Mouse (Mus musculus) liver, embryonic 16.5 days (tissue): ENCODE data around the gene Adamts2. TPM values are rescaled to one million over a fixed set of nuclear protein-coding genes. Genes with fewer than 3 reads are reported as not detected.

Experiments used
- ATAC-seq: fragments of 200-750 bp; cut with Nextera tagmentation; 2 replicates; pipeline ENCODE4 v1.8.0; 2017; ENCODE audit warnings: low read depth, mild to moderate bottlenecking, moderate number of reproducible peaks, moderate library complexity
- H3K27ac ChIP-seq: fragments of 300-500 bp; sonication (generic); 2 replicates; pipeline ENCODE4 v1.5.1; 2014; ENCODE audit warnings: mild to moderate bottlenecking, low read length
- H3K27me3 ChIP-seq: fragments of 300-500 bp; sonication (generic); 2 replicates; pipeline ENCODE4 v1.6.1; 2014; ENCODE audit warnings: low read depth, low read length, mixed read lengths; ENCODE audit not compliant: control insufficient read depth, insufficient read depth
- H3K36me3 ChIP-seq: fragments of 300-500 bp; sonication (generic); 2 replicates; pipeline ENCODE4 v1.6.1; 2014; ENCODE audit warnings: mild to moderate bottlenecking; ENCODE audit not compliant: control insufficient read depth, insufficient read depth
- H3K4me1 ChIP-seq: fragments of 300-500 bp; sonication (generic); 2 replicates; pipeline ENCODE4 v1.6.1; 2014; ENCODE audit warnings: low read depth, low read length, mixed read lengths; ENCODE audit not compliant: control insufficient read depth
- H3K4me2 ChIP-seq: fragments of 300-500 bp; sonication (generic); 2 replicates; pipeline ENCODE4 v1.6.1; 2014; ENCODE audit warnings: low read depth, low read length, mixed read lengths
- H3K4me3 ChIP-seq: fragments of 300-500 bp; sonication (generic); 2 replicates; pipeline ENCODE4 v1.5.1; 2014; ENCODE audit warnings: low read depth, mild to moderate bottlenecking, low read length
- H3K9ac ChIP-seq: fragments of 300-500 bp; sonication (generic); 2 replicates; pipeline ENCODE4 v1.6.1; 2014; ENCODE audit warnings: low read depth, low read length
- H3K9me3 ChIP-seq: fragments of 300-500 bp; sonication (generic); replicated peaks from 2 replicates; pipeline ENCODE4 v1.6.1; 2016; ENCODE audit warnings: low read length; ENCODE audit not compliant: control insufficient read depth
- WGBS: fragments of 180-500 bp; shearing (Covaris S2); extraction: QIAGEN DNeasy Blood & Tissue Kit; methylation state at CpG from one replicate; pipeline ENCODE4 v1.1.7; 2014; ENCODE audit not compliant: insufficient replicate concordance; 5-methylcytosine and 5-hydroxymethylcytosine counted together
- polyA plus RNA-seq: library from polyadenylated mRNA; unstranded; fragments of >200 nt; fragmentation: Nextera tagmentation; extraction: Ambion mirVana; gene quantifications from 2 replicates; pipeline ENCODE4 v1.2.1, GENCODE M21; 2015

Adamts2 gene
- polyA plus RNA-seq, 1 experiment from 2014 or later = 1.6 TPM

DNA sequence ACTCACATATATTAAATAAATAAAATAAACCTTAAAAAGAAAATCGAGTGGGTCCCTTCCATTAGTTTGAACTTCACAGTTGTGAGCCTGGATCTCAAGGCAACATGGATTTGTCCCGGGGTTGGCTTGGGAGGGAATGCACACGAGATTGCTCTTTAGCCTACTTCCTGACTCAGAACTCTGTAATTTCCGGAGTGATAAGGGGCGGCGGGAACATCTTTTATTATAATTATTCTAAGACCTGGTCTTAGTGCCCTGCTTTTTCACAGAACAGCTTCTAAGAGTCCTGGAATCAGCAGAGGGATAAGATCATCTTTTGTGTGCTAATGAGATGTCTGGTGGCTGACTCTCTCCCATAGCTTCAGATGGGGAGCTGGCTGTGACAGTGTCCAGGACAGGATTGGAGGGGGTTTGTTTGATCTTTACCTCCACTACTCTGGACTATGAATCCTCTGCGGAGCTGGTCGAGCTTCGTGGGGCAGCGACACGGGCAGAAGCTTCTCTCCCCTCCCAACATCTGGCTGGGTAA lies 15.2 kb downstream of the Adamts2 start:
- Histone ChIP-seq H3K27ac (no peak overlapping the region), H3K27me3 (no peaks in the 10 kb centered on the region)

GRCm38 (mm10) chr11:50620926-50621325 lies 19.0 kb downstream of the Adamts2 start:
- Histone ChIP-seq H3K4me3 (no peak overlapping the region), H3K9ac (no peak overlapping the region), H3K4me1 (no peaks in the 10 kb centered on the region), H3K36me3 (no peaks in the 10 kb centered on the region), H3K27me3 (no peaks in the 10 kb centered on the region), H3K9me3 (no peaks in the 10 kb centered on the region), H3K27ac (no peak overlapping the region), H3K4me2 (no peak overlapping the region)
- no peak for ATAC-seq
- 68% methylated on average over 4 of the region's 4 CpGs for WGBS

More for the DNA sequence above, 15.2 kb downstream of the Adamts2 start:
- no peaks in the 10 kb centered on the region for H3K36me3 ChIP-seq
- no peak for ATAC-seq
- no peak overlapping the region for H3K4me3 ChIP-seq
- H3K4me1 ChIP-seq = no peaks in the 10 kb centered on the region
- H3K9me3 ChIP-seq = no peaks in the 10 kb centered on the region
- 68% methylated on average over 11 of the region's 11 CpGs for WGBS
- no peak overlapping the region for H3K4me2 ChIP-seq
- no peak overlapping the region for H3K9ac ChIP-seq

DNA sequence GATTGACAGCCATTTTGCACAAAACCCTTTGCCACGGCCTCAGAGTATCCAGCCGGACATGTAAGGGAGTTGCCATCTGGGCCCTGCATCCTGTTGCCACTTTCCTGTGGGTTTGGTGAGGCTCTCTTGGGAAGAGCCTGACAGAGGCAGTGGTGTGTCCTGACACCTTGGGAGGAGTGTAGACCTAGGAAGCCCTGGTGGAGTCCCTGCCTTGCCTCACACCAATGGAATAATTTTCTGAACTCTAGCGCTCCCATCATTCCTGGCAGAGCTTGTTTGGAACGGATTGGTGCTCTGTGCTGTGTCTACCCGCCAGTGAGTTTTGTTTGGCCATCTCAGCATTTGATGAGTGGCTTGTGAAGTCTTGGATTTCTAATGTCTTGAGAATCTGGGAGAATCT lies 19.5 kb downstream of the Adamts2 start:
- WGBS = 47% methylated on average over 5 of the region's 5 CpGs
- ATAC-seq = no peak
- no peaks in the 10 kb centered on the region for H3K36me3 ChIP-seq
- no peaks in the 10 kb centered on the region for H3K4me1 ChIP-seq
- no peak overlapping the region for H3K9ac ChIP-seq
- no peak overlapping the region for H3K27ac ChIP-seq
- no peak overlapping the region for H3K4me3 ChIP-seq
- no peak overlapping the region for H3K4me2 ChIP-seq
- no peaks in the 10 kb centered on the region for H3K9me3 ChIP-seq
- H3K27me3 ChIP-seq = no peaks in the 10 kb centered on the region

GRCm38 (mm10) chr11:50622238-50622726 lies 20.4 kb downstream of the Adamts2 start:
- H3K4me2 ChIP-seq = no peak overlapping the region
- H3K9me3 ChIP-seq = no peaks in the 10 kb centered on the region
- no peak overlapping the region for H3K9ac ChIP-seq
- 52% methylated on average over 15 of the region's 15 CpGs for WGBS
- no peaks in the 10 kb centered on the region for H3K4me1 ChIP-seq
- no peaks in the 10 kb centered on the region for H3K36me3 ChIP-seq
- no peak overlapping the region for H3K27ac ChIP-seq
- ATAC-seq = no peak
- H3K27me3 ChIP-seq = no peaks in the 10 kb centered on the region
- H3K4me3 ChIP-seq = no peak overlapping the region

- no peak for ATAC-seq
- no peaks in the 10 kb centered on the region for H3K4me1 ChIP-seq
- H3K27ac ChIP-seq = no peak overlapping the region
- H3K9ac ChIP-seq = no peak overlapping the region
- H3K4me2 ChIP-seq = no peak overlapping the region
- H3K4me3 ChIP-seq = no peak overlapping the region
- no peaks in the 10 kb centered on the region for H3K36me3 ChIP-seq
- no peaks in the 10 kb centered on the region for H3K27me3 ChIP-seq
- 63% methylated on average over 3 of the region's 3 CpGs for WGBS
- H3K9me3 ChIP-seq = no peaks in the 10 kb centered on the region
These were observed 21.9 kb downstream of the Adamts2 start for GRCm38 (mm10) chr11:50623806-50624205.

- Histone ChIP-seq H3K4me3 (no peak overlapping the region), H3K27ac (no peak overlapping the region), H3K9me3 (no peaks in the 10 kb centered on the region), H3K4me2 (no peak overlapping the region), H3K36me3 (no peaks in the 10 kb centered on the region), H3K9ac (no peak overlapping the region), H3K4me1 (no peaks in the 10 kb centered on the region), H3K27me3 (no peaks in the 10 kb centered on the region)
- ATAC-seq = no peak
- 26% methylated on average over 2 of the region's 2 CpGs for WGBS
These were observed 22.4 kb downstream of the Adamts2 start for GRCm38 (mm10) chr11:50624239-50624638.

DNA sequence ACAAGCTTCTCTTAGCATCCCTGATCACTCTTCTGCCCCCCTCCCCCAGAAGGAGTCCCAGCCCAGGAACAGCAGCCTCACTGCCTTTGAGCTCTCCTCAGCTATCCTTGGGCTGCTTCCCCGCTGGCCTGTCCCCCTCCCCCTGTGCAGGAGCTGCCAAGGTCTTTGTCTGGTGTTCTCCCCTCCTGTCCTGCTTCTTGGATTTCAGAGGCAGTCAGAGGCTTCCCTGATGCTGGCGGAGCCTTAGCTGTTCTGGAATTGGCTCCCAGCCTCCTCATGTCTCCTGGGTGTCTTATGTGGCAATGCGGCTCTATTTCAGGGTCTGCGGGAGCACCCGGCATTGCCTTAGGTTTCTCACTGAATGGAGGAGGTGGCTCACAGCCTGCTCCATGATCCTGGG lies 22.8 kb downstream of the Adamts2 start:
- no peaks in the 10 kb centered on the region for H3K9me3 ChIP-seq
- no peak for ATAC-seq
- no peak overlapping the region for H3K4me2 ChIP-seq
- no peak overlapping the region for H3K9ac ChIP-seq
- H3K27ac ChIP-seq = no peak overlapping the region
- no peaks in the 10 kb centered on the region for H3K4me1 ChIP-seq
- no peaks in the 10 kb centered on the region for H3K36me3 ChIP-seq
- H3K27me3 ChIP-seq = no peaks in the 10 kb centered on the region
- WGBS = 58% methylated on average over 5 of the region's 5 CpGs
- no peak overlapping the region for H3K4me3 ChIP-seq

DNA sequence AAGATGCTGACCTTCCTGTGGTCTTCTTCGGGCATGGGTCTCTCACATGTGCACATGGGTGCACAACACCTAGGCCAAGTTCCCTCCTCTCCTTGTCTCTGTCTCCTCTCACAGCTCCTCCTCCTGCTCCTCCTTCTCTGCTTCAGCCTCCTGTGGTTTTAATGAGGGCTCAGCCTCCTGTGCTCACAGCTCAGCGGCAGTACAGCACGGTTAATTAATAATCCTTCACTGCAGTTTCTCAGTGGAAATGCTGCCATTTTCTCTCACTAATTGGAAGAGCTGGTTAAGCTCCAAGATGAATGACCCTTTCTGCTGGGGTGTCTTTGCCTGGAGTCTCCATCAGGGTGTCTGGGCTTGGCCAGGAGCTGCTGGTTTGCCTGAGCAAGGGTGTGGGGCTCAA lies 27.0 kb downstream of the Adamts2 start:
- H3K27me3 ChIP-seq = no peaks in the 10 kb centered on the region
- H3K4me3 ChIP-seq = no peak overlapping the region
- H3K9ac ChIP-seq = no peak overlapping the region
- no peak overlapping the region for H3K4me2 ChIP-seq
- no peaks in the 10 kb centered on the region for H3K4me1 ChIP-seq
- ATAC-seq = no peak
- WGBS = 47% methylated on average over 3 of the region's 3 CpGs
- no peak overlapping the region for H3K27ac ChIP-seq
- no peaks in the 10 kb centered on the region for H3K9me3 ChIP-seq
- no peaks in the 10 kb centered on the region for H3K36me3 ChIP-seq

DNA sequence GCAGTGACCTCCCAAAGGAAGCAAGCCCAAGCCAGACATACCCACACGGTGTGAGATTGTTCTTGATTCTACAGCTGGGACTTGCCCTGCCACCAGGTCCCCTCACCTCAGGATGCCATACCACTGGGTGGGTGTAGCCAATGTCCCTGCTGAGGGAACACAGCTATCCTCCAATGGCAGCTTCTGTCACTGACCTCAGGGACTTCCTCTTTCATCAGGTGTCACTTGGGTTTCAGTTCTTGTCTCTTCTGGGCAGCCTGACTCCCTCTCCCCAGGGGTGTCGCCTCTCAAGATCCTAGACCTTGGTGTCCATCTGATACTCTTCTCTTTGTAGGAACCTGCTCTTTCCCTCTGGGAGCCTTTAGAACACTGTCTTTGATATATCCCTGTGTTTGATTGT lies 28.6 kb downstream of the Adamts2 start:
- Histone ChIP-seq H3K9me3 (no peaks in the 10 kb centered on the region), H3K4me3 (no peak overlapping the region), H3K4me2 (no peak overlapping the region), H3K4me1 (no peaks in the 10 kb centered on the region; the same call in 1 of the 2 replicates), H3K36me3 (no peaks in the 10 kb centered on the region), H3K27ac (no peak overlapping the region), H3K27me3 (no peaks in the 10 kb centered on the region), H3K9ac (no peak overlapping the region)
- no peak for ATAC-seq
- 51% methylated on average over 2 of the region's 2 CpGs for WGBS
